Mouse (Mus musculus): Measurements from ENCODE around the gene N4bp1.

GRCm38 (mm10) chr8:86897726-86898419 is 12.8 kb upstream of the N4bp1 start:
- TF ChIP-seq CTCF (IDR thresholded peaks at IDR 0.05; ENCODE audit: extremely low read depth, insufficient read depth, insufficient read length, insufficient replicate concordance) (no peak), POLR2A (IDR thresholded peaks at IDR 0.05; ENCODE audit: low read depth, low read length) (no peak)

All from spleen, adult 2 months (tissue).